8 mouse cellular contexts compared by ENCODE assay signal in genomic region chr5:132653694-132654300, GRCm38 (mm10).
DNase-seq lines count a peak whose midpoint lies in the region; ATAC-seq lines count a peak whose summit lies in the region.
"Had no signal": no experiment of that assay in that cellular context is flagged by ENCODE, and none has a peak within 500 bp of the region (broad histone marks: within the 10 kb centered on the region; RNA-seq: fewer than 3 reads in every experiment).

No protein-coding gene starts in this region.

- no peaks in the 10 kb centered on the region for H3K9me3 ChIP-seq in intestine, embryonic 16.5 days (ENCODE audit: control insufficient read depth, low read length)

- no peaks in the 10 kb centered on the region for H3K36me3 ChIP-seq in intestine, embryonic 16.5 days (ENCODE audit: control insufficient read depth, insufficient read depth, low read length)

- H3K4me3 ChIP-seq in intestine, embryonic 16.5 days (ENCODE audit: low read length) = no peak overlapping the region
- H3K4me3 ChIP-seq: erythroblast, embryonic 14.5 days had no signal

- H3K27ac ChIP-seq in intestine, embryonic 16.5 days (ENCODE audit: low read length) = no peak overlapping the region

- no peak overlapping the region for H3K4me2 ChIP-seq in intestine, embryonic 16.5 days (ENCODE audit: low read depth, low read length)

- DNase-seq in kidney, adult 9 months = peak; percentile 5
- no peak for DNase-seq in kidney, adult 8-10 months
- DNase-seq in Muller cell, postnatal 12 days (ENCODE audit: inconsistent ontology term) = peak; percentile 77
- DNase-seq in embryo, embryonic 10 days (ENCODE audit: low spot score) = peak; percentile 35
- no peak for DNase-seq in spleen, adult 18-20 months

- 34% methylated on average over 6 of the region's 6 CpGs for WGBS in intestine, embryonic 16.5 days

- H3K9ac ChIP-seq in intestine, embryonic 16.5 days (ENCODE audit: low read depth, low read length) = no peak overlapping the region

- H3K4me1 ChIP-seq in intestine, embryonic 16.5 days (ENCODE audit: control insufficient read depth, insufficient read depth, low read length) = peaks cover 5% of the 10 kb centered on the region

- peak; percentile 68 for ATAC-seq in intestine, embryonic 16.5 days
- ATAC-seq in cerebellum, adult (ENCODE audit: insufficient number of reproducible peaks, low FRiP score, low TSS enrichment) = no peak

- H3K27me3 ChIP-seq in intestine, embryonic 16.5 days (replicated peaks; ENCODE audit: control insufficient read depth, insufficient read depth, low read length) = no peaks in the 10 kb centered on the region

Comparison
In these comparisons a context has a peak if more than half of its experiments do, and no peak if none do; other contexts are left out.
1. DNase-seq: peak in kidney, adult 9 months (single experiment), Muller cell, postnatal 12 days (single experiment) and embryo, embryonic 10 days (single experiment); none in kidney, adult 8-10 months (0 of 2) and spleen, adult 18-20 months (0 of 2).